Mouse (Mus musculus) heart, postnatal 0 days (tissue): Measurements from ENCODE around the gene Avpr2.

Experiments
- CTCF ChIP-seq: IDR thresholded peaks from 2 replicates; pipeline ENCODE4 v1.5.1; 2016; ENCODE audit warnings: antibody characterized with exemption, control low read depth, low read depth
- EP300 ChIP-seq: IDR thresholded peaks from 2 replicates; pipeline ENCODE4 v1.6.1; 2016; ENCODE audit warnings: antibody characterized with exemption, low read depth

DNA sequence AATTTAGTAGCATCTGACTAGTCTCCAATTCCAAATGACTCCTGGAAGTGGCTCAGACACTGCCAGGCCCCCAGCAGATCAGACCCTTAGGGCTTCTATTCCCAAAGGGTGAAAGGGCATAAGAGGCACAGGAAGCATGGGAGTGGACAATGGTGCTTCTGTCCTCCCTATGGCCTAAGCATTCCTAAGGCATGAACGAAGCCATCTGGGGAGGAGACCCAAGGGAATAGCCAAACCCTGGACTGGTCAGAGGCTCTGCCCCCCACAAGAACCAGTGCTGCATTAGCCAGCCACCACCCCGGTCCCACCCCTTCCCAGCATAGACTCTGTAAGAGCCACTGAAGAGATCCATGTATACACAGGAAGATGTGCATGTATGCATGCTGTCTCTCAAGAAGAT is 16.0 kb upstream of the Avpr2 start:
- TF ChIP-seq CTCF (no peak), EP300 (no peak)
